11 mouse cellular contexts compared by ENCODE assay signal in the genomic region with DNA sequence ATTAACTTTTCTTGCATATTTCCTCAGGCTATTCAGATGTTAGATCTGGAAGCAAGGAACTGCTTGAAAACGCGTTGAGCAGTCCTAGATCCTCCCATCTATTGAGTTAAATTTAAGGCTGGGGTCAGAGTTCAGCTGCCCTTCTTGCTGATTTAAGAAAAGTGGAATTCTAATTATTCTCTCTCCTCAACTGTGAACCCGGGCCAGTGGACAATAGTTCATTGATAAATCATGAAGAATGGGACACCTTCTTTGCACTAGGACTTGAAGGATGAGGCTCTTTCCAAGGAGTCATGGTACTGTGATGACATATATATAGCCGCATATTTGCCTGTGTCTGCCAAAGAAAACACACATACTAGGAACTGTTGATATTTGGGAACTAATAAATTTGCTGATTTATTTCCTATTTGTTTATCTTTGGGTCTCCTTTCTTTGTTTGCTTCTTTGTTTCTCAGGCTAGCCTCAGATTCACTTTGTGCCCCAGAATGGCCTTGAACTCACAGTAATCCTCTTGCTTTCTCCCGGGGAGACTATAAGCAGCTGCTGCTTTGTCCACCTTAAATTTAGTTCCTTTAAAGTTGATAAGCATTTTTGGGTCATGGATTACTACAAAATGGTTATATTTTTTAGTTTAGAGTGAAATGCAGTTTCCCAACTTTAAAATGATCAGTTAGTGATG.
"Had no signal": no experiment of that assay in that cellular context is flagged by ENCODE, and none has a peak within 500 bp of the region (broad histone marks: within the 10 kb centered on the region; RNA-seq: fewer than 3 reads in every experiment).

No protein-coding gene starts in this region.

- H3K27ac ChIP-seq: hindbrain, postnatal 0 days; limb, embryonic 15.5 days; liver, embryonic 12.5 days; lung, embryonic 15.5 days; neural tube, embryonic 15.5 days; stomach, postnatal 0 days had no signal

- H3K4me3 ChIP-seq: limb, embryonic 15.5 days; liver, embryonic 12.5 days; lung, embryonic 15.5 days; myocyte; neural tube, embryonic 15.5 days had no signal

- H3K9ac ChIP-seq: limb, embryonic 15.5 days; liver, embryonic 12.5 days; lung, embryonic 15.5 days; neural tube, embryonic 15.5 days had no signal

- H3K36me3 ChIP-seq: limb, embryonic 15.5 days; liver, embryonic 12.5 days; lung, embryonic 15.5 days; neural tube, embryonic 15.5 days had no signal

- ATAC-seq: hindbrain, postnatal 0 days; liver, embryonic 12.5 days had no signal

- H3K4me1 ChIP-seq: limb, embryonic 15.5 days; liver, embryonic 12.5 days; lung, embryonic 15.5 days; neural tube, embryonic 15.5 days had no signal

- H3K4me2 ChIP-seq: limb, embryonic 15.5 days; liver, embryonic 12.5 days; lung, embryonic 15.5 days; neural tube, embryonic 15.5 days had no signal

- H3K27me3 ChIP-seq: limb, embryonic 15.5 days; liver, embryonic 12.5 days; lung, embryonic 15.5 days; neural tube, embryonic 15.5 days had no signal

- H3K9me3 ChIP-seq: limb, embryonic 15.5 days; liver, embryonic 12.5 days; lung, embryonic 15.5 days; neural tube, embryonic 15.5 days had no signal

- DNase-seq: layer of hippocampus, postnatal 36 days; lung, postnatal 14 days; midbrain, embryonic 14.5 days; thymus, postnatal 14 days had no signal
